Mouse (Mus musculus) adrenal gland, adult 8-10 months (tissue): ENCODE measurements around the gene Vmn1r198. TPM values are rescaled to one million over a fixed set of nuclear protein-coding genes. Genes with fewer than 3 reads are reported as not detected.
"Not testable (repeated sequence)": the region's sequence is repeated elsewhere in the genome, so short reads cannot be mapped to it uniquely, and the experiment has no call there.

ENCODE experiments used
- DNase-seq: peaks from one replicate; pipeline ENCODE4 v3.0.0; 2022
- total RNA-seq, 4 experiments: library from RNA; stranded (reverse); gene quantifications; 2 replicates each; pipeline ENCODE4 v1.2.4; 2022

Gene Vmn1r198
- total RNA-seq, result not detected

- DNase-seq, result no peak
These were observed at the start of gene Vmn1r198 for GRCm38 (mm10) chr13:22350064-22350463. Gene Vmn1r198, plus strand, starts transcription at chr13:22350364.

DNA sequence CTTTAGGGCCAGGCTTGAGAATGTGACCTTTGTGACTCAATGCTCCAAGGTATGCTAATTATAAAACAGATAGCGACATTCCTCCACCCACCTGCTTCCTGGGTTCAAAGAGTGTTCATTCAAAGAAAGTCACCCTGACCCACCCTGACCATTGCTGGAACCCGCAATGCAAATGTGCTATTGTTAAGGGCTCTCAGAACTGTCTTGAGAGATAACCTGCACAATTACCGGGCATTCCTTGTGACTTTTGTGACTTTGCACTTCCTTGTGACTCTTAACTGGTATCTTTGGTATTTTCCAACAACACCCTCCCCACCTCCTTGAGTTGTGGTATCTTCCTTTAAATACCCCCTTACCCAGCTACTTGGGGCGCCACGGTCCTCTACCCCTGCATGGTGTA is 42.1 kb upstream of the Vmn1r198 start:
- not testable (repeated sequence) for DNase-seq

- DNase-seq, result no peak
These were observed 34.8 kb upstream of the Vmn1r198 start for GRCm38 (mm10) chr13:22315361-22315760.

DNA sequence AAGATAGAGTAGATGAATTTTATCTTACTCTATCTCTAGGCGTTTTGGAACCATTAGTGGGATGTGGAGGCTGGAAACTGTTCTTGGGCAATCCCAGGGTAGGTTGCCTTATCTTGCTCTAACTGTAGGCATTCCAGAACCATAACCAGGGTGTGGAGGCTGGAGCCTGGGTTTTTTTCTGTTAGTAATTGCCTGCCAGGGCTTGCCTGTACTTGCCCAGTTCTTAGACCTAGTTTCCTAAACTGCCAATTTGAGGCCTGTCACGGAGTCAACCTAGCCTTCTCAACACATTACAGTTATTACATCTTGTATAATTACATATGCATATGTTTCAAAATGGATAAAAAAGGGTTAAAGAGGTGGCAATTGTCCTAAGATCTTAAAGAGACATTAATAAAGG is 32.8 kb upstream of the Vmn1r198 start:
- DNase-seq, result no peak

GRCm38 (mm10) chr13:22320091-22320490 is 30.1 kb upstream of the Vmn1r198 start:
- no peak for DNase-seq

DNA sequence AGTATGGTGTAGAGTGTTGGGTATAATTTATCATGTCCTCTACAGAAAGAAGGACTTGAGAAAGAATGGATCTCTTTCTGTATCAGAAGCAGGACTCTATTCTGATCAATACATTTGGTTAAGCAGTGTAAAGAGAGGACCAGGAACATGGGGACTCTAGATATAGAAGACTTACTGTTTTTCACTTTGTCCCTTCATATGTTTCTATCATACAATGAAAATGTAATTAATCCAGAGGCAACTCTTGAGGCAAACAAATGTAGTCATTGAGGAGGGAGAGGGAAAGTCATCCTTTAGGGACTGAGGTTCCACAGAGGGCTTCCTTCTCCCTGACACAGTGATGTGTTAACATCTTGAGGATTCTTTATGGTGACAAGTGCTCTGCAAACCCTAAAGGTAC is 25.9 kb upstream of the Vmn1r198 start, which contains the start of gene Vmn1r197:
Gene Vmn1r197 (plus strand): TSS at position 301 of the 400 bp plus-strand sequence.
- DNase-seq, result no peak

DNA sequence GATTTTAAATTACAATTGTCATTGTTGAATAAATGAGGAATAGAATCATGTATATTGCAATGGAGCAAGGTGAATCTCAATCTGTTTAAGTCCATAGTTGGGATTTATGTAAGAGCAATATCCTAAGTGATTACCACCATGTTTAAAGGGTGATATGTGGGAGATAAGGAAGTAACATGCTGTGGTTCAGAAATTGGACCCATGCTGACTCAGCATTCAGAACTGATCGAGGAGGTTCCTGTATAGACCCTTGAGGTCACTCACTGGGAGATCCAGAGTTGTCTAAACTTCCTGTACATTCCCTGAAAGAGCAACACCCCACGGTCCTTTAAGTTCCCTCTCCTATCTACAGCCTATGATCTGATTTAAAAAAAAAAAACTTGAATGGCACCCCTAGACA is 16.9 kb upstream of the Vmn1r198 start:
- no peak for DNase-seq

DNA sequence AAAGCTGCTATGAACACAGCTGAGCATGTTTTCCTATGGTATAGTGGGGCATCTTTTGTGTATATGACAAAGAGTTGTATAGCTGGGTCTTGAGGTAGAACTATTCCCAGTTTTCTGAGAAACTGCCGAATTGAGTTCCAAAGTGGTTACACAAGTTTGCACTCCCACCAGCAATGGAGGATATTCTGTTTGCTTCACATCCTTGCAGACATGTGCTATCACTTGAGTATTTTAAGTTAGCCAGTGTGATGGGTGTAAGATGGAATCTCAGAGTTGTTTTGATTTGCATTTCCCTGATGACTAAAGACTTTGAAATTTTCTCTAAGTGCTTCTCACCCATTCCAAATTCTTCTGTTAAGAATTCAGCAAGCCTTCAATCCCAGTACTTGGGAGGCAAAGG is 14.6 kb upstream of the Vmn1r198 start:
- no peak for DNase-seq

GRCm38 (mm10) chr13:22350813-22351212 is 649 bp downstream of the Vmn1r198 start:
- DNase-seq, result no peak

DNA sequence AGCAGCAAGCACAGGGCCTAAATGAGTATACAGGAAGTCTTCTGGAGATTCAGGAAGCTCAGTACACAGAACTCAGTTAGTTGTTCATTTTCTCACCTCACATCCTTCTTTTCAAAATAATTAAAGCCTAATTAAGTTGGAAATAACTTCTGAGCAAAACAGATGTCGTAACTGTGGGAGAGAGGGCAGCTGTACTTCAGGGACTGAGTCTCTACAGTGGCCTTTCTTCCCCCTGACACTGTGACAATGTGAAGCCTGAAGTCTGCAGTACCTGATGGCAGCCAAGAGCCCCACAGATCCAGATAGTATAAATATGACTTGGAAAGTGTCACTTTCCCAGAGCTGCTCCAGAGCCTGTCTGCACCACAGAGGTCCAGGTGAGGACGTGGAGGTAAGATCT is 29.4 kb downstream of the Vmn1r198 start, which contains the start of gene Vmn1r199:
Gene Vmn1r199 (plus strand): TSS at position 301 of the 400 bp plus-strand sequence.
- DNase-seq, result no peak

DNA sequence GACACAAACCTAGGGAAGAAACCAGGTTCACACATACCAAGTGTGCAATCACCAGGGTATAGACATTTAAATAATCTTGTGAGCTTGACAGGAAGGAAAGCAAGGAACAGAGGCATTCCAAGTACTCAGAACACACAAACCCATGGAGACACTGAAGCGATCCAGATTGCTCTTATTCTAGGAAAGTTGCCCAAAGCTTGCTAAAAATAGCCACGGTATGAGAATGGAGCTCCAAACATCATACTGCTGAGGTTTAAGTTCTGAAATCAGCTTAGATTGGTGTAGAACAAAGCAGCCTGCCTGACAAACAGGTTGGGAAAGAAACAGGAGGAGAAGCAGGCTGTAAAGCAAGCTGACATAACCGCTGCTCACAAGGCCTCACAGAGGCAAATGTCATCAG is 31.0 kb downstream of the Vmn1r198 start:
- DNase-seq, result not testable (repeated sequence)

DNA sequence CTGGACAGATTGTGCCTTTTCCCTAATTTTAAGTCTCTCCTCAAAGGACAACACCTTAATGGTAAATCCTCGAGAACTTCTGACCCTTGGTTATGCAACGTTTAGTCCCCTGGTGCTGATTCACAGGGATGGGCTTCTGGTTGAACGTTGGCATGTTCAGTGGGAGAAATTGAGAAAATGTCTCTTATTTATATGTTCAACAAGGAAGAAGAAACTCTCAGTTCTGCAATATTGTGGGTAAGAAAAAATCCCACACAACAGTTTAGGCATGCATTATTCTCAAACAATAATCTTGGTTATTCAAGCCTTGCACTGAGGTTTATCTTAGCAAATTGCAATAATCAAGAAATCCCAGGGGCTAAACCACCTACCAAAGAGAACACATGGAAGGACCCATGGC is 33.2 kb downstream of the Vmn1r198 start:
- DNase-seq, result no peak

DNA sequence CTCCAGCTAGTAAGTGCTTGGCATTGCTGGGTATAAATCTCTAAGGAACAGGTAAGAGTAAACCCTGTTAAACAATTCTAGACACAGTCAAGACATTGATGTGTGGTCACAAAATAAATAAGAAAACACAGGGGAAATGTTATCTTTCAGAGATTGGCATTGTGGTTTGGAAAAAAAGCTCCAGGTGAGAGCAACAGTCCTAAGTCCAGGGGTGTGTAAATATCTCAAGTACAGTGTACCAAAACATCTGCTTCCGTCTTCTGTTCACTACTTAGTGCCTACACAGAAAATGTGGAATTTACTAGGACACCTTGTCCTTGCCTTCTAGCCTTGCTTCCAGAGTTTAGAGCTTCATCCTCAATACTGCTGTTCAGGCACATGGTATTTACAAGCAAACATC is 36.9 kb downstream of the Vmn1r198 start:
- no peak for DNase-seq

DNA sequence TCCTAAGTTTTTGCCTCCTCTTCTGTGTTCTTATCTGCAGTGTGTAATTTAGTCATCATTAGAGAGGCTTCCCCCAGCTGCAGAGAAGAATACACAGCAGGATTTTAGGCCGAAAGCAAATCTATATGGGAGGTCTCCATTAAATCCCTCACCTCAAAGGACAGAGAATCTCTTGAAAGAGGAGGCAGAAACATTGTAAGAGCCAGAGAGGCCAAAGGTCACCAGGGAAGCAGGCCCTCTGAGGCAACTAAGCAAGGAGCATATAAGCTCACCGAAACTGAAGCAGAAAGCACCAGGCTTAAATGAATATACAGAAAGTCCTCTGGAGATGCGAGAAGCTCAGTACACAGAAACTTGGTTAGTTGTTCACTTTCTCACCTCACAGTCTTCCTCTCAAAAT is 39.9 kb downstream of the Vmn1r198 start, which contains the start of gene Vmn1r200:
Gene Vmn1r200 (plus strand): TSS at position 301 of the 400 bp plus-strand sequence.
- DNase-seq, result no peak

DNA sequence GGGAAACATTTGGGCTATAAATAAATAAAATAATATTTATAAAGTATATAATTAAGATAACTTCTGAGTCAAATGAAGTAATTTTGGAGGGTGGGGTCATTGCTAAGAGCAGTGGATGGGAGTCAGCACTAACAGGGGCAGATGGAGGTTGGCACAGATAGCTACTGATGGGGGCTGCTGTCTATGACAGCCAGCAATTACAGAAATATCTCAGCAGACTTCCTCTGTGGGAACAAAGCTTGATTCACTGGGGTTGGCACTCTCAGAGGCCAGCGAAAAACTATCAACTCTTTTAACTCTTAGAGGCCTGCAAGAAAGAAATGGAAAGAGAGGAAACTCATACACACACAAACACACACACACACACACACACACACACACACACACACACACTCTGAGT is 52.8 kb downstream of the Vmn1r198 start:
- DNase-seq, result no peak

Other genes starting within 250 kb of the Vmn1r198 start
- not detected for gene Vmn1r189, start 244.5 kb upstream of the Vmn1r198 start, total RNA-seq
- gene Vmn1r191, start 166.4 kb upstream of the Vmn1r198 start, total RNA-seq, result not detected
- not detected for gene Vmn1r192, start 159.2 kb upstream of the Vmn1r198 start, total RNA-seq
- gene Vmn1r193, start 127.2 kb upstream of the Vmn1r198 start, total RNA-seq, result not detected
- not detected for gene Vmn1r194, start 106.1 kb upstream of the Vmn1r198 start, total RNA-seq
- gene Vmn1r195, start 79.8 kb upstream of the Vmn1r198 start, total RNA-seq, result not detected
- gene Vmn1r196, start 60.4 kb upstream of the Vmn1r198 start, total RNA-seq, result not detected
- not detected for gene Vmn1r197, start 25.8 kb upstream of the Vmn1r198 start, total RNA-seq
- gene Vmn1r199, start 29.5 kb downstream of the Vmn1r198 start, total RNA-seq, result not detected
- not detected for gene Vmn1r200, start 40.0 kb downstream of the Vmn1r198 start, total RNA-seq
- gene Vmn1r201, start 121.6 kb downstream of the Vmn1r198 start, total RNA-seq, result not detected
- gene Vmn1r202, start 155.0 kb downstream of the Vmn1r198 start, total RNA-seq, result under 1 TPM in 1 of 4 experiments, not detected in 3; 0.06 TPM
- not detected for gene Vmn1r203, start 167.8 kb downstream of the Vmn1r198 start, total RNA-seq
- not detected for gene Vmn1r204, start 202.8 kb downstream of the Vmn1r198 start, total RNA-seq
- not detected for gene Vmn1r205, start 242.6 kb downstream of the Vmn1r198 start, total RNA-seq